Mouse (Mus musculus) left cerebral cortex, adult 18-20 months (tissue): Measurements from ENCODE around the gene Svs5. TPM values are rescaled to one million over a fixed set of nuclear protein-coding genes. Genes with fewer than 3 reads are reported as not detected.

Source experiments
- DNase-seq, 2 experiments: peaks; one replicate each; pipeline ENCODE4 v3.0.0; 2021 to 2022; ENCODE audit warnings: low spot score in 2 of 2, mixed read lengths in 1 of 2
- microRNA-seq, 2 experiments: library from miRNA; unstranded; fragments of <30 nt; microRNA quantifications; one replicate each; pipeline ENCODE4 v1.2.0; 2021
- total RNA-seq, 2 experiments: library from RNA; stranded (reverse); gene quantifications; 2 replicates each; pipeline ENCODE4 v1.2.3; 2021

Gene Svs5
- total RNA-seq, 2 experiments from 2014 or later, result not detected

GRCm38 (mm10) chr2:164377478-164378426 is 45.2 kb downstream of the Svs5 start:
- no peak for DNase-seq

- DNase-seq, result no peak
Observed at GRCm38 (mm10) chr2:164381726-164382125, 49.2 kb downstream of the Svs5 start.

GRCm38 (mm10) chr2:164382971-164383370 is 50.4 kb downstream of the Svs5 start:
- DNase-seq, result no peak

Small RNA genes lying within 50 kb of the gene (microRNA-seq; reads per million reads assigned to microRNA genes)
- 0 reads per million in 2 experiments for gene Mir7678

Other genes with a start within 250 kb of the Svs5 start
- gene Kcns1, start 161.6 kb upstream of the Svs5 start, total RNA-seq, result 10 to 100 TPM; 21.8 to 23.2 TPM
- not detected for gene Wfdc5, start 150.0 kb upstream of the Svs5 start, total RNA-seq
- not detected for gene Wfdc12, start 142.1 kb upstream of the Svs5 start, total RNA-seq
- gene Wfdc15a, start 132.6 kb upstream of the Svs5 start, total RNA-seq, result not detected
- not detected for gene Wfdc15b, start 111.1 kb upstream of the Svs5 start, total RNA-seq
- gene Svs2, start 94.3 kb upstream of the Svs5 start, total RNA-seq, result not detected
- gene Svs3b, start 76.1 kb upstream of the Svs5 start, total RNA-seq, result not detected
- gene Svs4, start 54.3 kb upstream of the Svs5 start, total RNA-seq, result not detected
- gene Svs3a, start 43.5 kb upstream of the Svs5 start, total RNA-seq, result not detected
- not detected for gene Svs6, start 16.0 kb upstream of the Svs5 start, total RNA-seq
- gene Slpi, start 56.4 kb downstream of the Svs5 start, total RNA-seq, result under 1 TPM in 1 of 2 experiments, not detected in 1; 0.82 TPM
- under 1 TPM; 0.33 to 0.56 TPM for gene Rbpjl, start 70.4 kb downstream of the Svs5 start, total RNA-seq
- gene Matn4, start 72.4 kb downstream of the Svs5 start, total RNA-seq, result 1 to 10 TPM; 8.4 to 8.5 TPM
- 10 to 100 TPM; 72.7 to 80.1 TPM for gene Sdc4, start 111.1 kb downstream of the Svs5 start, total RNA-seq
- 10 to 100 TPM; 43.5 to 44.6 TPM for gene Sys1, start 124.2 kb downstream of the Svs5 start, total RNA-seq
- gene Gm20458, start 128.2 kb downstream of the Svs5 start, total RNA-seq, result 1 to 10 TPM; 2.0 to 6.4 TPM
- not detected for gene Trp53tg5, start 141.0 kb downstream of the Svs5 start, total RNA-seq
- 100 to 1,000 TPM; 108 to 126 TPM for gene Dbndd2, start 153.4 kb downstream of the Svs5 start, total RNA-seq
- 10 to 100 TPM; 83.0 to 89.2 TPM for gene Pigt, start 164.8 kb downstream of the Svs5 start, total RNA-seq
- gene Wfdc2, start 229.7 kb downstream of the Svs5 start, total RNA-seq, result under 1 TPM in 1 of 2 experiments, not detected in 1; 0.59 TPM
- gene Spint3, start 240.7 kb downstream of the Svs5 start, total RNA-seq, result not detected